Mouse (Mus musculus) stomach, adult 2 months (tissue): Measurements from ENCODE around the gene Lrch1. TPM values are rescaled to one million over a fixed set of nuclear protein-coding genes. Genes with fewer than 3 reads are reported as not detected.

Experiments used
- polyA plus RNA-seq: library from polyadenylated mRNA; depleted of rRNA; stranded (reverse); fragments of >200 nt; gene quantifications from 2 replicates; pipeline ENCODE4 v1.2.3, GENCODE M21; 2012; rRNA removed

Lrch1 gene
- polyA plus RNA-seq = 3.9 and 4.5 TPM in 2 replicates

GRCm38 (mm10) chr14:74947376-74948013 lies at the start of gene Lrch1:
Gene Lrch1 (minus strand): TSS chr14:74947876.

DNA sequence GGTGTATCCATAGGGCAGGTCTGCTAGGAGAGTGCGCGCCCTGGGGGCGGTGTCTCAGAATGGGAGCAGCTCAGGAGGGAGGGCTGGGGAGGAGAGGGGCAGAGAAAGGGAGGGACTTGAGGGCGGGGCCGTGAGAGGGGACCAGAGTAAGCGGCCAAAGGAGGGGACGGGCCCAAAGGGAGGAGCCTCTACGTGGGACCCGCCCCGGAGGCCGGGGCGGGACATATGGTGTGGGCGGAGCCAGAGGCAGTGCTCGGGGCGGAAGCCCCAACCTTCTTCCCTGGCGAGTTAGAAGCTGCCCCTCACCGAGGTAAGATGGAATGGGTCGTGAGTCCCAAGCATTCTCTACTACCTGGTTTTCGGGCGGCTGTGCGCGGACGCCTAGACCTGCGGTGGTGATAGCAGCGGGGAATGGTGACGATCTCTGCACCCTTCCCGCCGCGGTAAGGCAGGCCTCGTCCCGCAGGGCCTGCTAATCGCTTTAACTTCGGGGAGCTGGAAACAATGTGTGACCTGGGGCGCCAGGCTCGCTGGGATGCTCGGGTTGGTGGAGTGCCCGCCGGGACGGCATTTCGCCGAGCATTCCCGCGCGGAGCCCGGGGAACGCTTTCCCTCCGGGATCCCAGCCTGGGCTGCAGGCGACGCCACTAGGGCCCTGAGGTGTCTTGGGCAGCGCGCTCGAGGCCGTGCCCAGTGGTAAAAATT lies 215.4 kb downstream of the Lrch1 start, which contains the start of gene Esd:
Gene Esd (plus strand): TSS at position 219 of the 705 bp plus-strand sequence.

Other genes with a start within 250 kb of the Lrch1 start
- gene Esd, start 215.6 kb downstream of the Lrch1 start, polyA plus RNA-seq = 21.3 and 25.5 TPM in 2 replicates
- 0.12 and 0.14 TPM in 2 replicates for gene Rubcnl, start 68.2 kb upstream of the Lrch1 start, polyA plus RNA-seq
- gene Lrrc63, start 183.0 kb upstream of the Lrch1 start, polyA plus RNA-seq = 0.04 TPM in 1 of 2 replicates, not detected in the other
- 1.7 and 2.7 TPM in 2 replicates for gene Lcp1, start 183.2 kb upstream of the Lrch1 start, polyA plus RNA-seq